Mouse (Mus musculus) lung, adult 18-20 months (tissue): ENCODE measurements around the gene Fndc8.
A peak's percentile ranks its signal among the peaks of the same experiment; 100 is the strongest.
"Not testable (repeated sequence)": the region's sequence is repeated elsewhere in the genome, so short reads cannot be mapped to it uniquely, and the experiment has no call there.

Source experiments
- DNase-seq, 2 experiments: peaks; one replicate each; pipeline ENCODE4 v3.0.0; 2022; ENCODE audit warnings: mixed read lengths in 2 of 2

Fndc8 gene

GRCm38 (mm10) chr11:82920768-82921167 is 28.8 kb downstream of the Fndc8 start:
- no peak for DNase-seq

GRCm38 (mm10) chr11:82921691-82922090 is 29.8 kb downstream of the Fndc8 start:
- no peak for DNase-seq

GRCm38 (mm10) chr11:82923910-82924309 is 32.0 kb downstream of the Fndc8 start:
- not testable (repeated sequence) for DNase-seq

GRCm38 (mm10) chr11:82928897-82929632 is 37.1 kb downstream of the Fndc8 start:
- no peak for DNase-seq

- no peak for DNase-seq
Measured at GRCm38 (mm10) chr11:82929633-82929950, 37.7 kb downstream of the Fndc8 start.

GRCm38 (mm10) chr11:82930391-82930955 is 38.5 kb downstream of the Fndc8 start:
- DNase-seq, result not testable (repeated sequence)

GRCm38 (mm10) chr11:82931161-82931560 is 39.2 kb downstream of the Fndc8 start:
- DNase-seq, result not testable (repeated sequence)

GRCm38 (mm10) chr11:82931671-82932450 is 39.9 kb downstream of the Fndc8 start:
- not testable (repeated sequence) for DNase-seq

GRCm38 (mm10) chr11:82933186-82933585 is 41.3 kb downstream of the Fndc8 start:
- no peak for DNase-seq

GRCm38 (mm10) chr11:82943336-82943735 is 51.4 kb downstream of the Fndc8 start:
- DNase-seq, result no peak

- DNase-seq, result no peak
Measured at GRCm38 (mm10) chr11:82945636-82946035, 53.7 kb downstream of the Fndc8 start.

GRCm38 (mm10) chr11:82947457-82947856 is 55.5 kb downstream of the Fndc8 start:
- no peak for DNase-seq

GRCm38 (mm10) chr11:82949036-82949435 is 57.1 kb downstream of the Fndc8 start:
- DNase-seq, result peak; percentile 25 to 57
